Mouse (Mus musculus) cortical plate, adult 2 months (tissue): ENCODE measurements around the gene Hist1h2bn.

Experiments used
- CTCF ChIP-seq: fragments of 200-500 bp; IDR thresholded peaks from 2 replicates; pipeline ENCODE4 v1.5.1; 2011; ENCODE audit warnings: mild to moderate bottlenecking, control low read depth, low read length; ENCODE audit not compliant: insufficient read depth; ENCODE audit errors: extremely low read depth
- POLR2A ChIP-seq: fragments of 200-500 bp; IDR thresholded peaks from 2 replicates; pipeline ENCODE4 v1.6.1; 2011; ENCODE audit warnings: mild to moderate bottlenecking, low read length, control low read depth; ENCODE audit not compliant: insufficient read depth; ENCODE audit errors: extremely low read depth

DNA sequence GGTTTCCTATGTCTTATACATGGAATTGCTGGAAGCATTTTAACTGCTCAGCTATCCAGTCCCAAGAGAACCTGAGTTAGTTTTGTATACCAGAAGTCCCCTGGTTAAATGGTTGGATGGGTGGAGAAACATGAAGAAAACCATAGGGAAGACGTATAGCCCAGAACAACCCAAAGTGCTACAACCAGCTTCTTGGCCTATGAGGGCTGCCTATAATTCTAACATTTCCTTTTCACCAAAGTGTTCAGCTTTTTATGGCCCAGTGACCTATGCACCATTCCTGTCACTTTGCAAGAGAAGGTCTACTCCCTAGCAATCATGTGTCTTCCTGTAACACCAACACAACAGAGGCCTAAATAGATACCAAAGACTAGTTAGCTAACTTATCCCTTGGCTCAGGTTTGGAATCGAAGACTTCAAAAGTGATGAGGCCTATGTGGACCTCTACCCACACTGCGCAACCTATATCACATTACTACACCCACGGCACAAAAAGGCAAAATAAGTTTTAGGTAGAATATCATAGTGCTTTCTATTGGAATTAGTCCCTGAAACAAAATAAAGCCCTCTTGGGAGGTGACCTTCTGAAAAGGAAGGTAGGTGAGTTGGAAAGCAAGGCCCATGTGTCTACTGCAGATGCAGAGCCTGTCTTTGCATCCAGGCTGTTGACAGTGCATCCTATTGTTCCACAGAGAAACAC, 35.4 kb upstream of the Hist1h2bn start:
- TF ChIP-seq CTCF (no peak), POLR2A (no peak)
